Mouse (Mus musculus) layer of hippocampus, adult 9-11 months (tissue): ENCODE results near the gene Dcakd.

ENCODE experiments used
- DNase-seq: peaks from one replicate; pipeline ENCODE4 v3.0.0; 2022

Dcakd gene

DNA sequence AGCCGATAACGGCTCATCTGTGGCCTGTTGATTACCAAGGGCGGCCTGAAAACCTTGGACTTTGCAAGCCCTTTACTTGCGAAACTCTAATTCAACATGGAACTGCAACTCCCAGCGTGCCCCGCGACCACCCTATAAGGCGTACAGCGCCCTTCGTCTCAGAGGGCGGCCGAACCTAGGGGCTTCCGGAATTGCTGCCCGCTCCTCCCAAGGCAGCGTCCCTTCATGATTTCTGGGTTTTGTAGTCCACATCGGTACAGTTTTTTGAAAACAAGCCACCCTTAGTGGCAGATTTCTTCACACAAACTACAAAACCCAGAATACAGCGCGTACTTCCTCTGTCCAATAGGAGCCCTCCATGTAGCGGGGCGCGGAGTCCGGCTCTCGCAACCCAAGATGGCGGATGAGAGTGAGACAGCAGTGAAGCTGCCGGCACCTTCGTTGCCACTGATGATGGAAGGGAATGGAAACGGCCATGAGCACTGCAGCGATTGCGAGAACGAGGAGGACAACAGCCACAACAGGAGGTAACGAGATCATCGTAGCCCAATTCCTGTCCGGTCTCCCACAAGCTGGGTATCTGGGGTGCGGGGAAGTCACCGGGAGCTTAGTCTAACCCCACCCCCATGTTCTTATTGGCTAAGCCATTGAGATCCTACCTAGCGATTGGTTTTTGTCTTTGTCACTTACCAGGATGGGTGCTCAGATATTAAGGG lies at the start of gene Dcakd, which contains the start of gene Nmt1:
Gene Dcakd (minus strand): TSS at position 158 of the 716 bp plus-strand sequence.
Gene Nmt1 (plus strand): TSS at position 15 of the 716 bp plus-strand sequence.
- peak; percentile 98 for DNase-seq

DNA sequence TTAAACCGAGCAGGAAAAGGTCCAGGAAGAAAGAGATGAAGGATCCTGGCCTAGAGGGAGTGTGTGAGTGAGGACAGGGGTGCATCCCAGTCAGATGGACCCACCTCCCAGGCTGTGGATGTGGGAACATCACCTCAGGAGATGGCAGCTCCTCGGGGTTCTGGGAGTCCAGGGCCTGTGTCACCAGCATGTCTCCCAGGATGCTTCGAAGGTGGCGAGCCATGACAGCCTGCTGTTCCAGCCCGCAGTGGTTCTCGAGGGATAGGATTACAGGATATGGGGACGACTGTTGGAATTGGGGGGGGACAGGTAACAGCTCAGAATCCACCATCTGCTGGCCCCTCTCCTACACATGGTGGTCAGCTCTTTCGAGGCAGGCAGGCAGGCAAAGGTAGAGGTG lies 48.4 kb upstream of the Dcakd start:
- DNase-seq, result no peak

DNA sequence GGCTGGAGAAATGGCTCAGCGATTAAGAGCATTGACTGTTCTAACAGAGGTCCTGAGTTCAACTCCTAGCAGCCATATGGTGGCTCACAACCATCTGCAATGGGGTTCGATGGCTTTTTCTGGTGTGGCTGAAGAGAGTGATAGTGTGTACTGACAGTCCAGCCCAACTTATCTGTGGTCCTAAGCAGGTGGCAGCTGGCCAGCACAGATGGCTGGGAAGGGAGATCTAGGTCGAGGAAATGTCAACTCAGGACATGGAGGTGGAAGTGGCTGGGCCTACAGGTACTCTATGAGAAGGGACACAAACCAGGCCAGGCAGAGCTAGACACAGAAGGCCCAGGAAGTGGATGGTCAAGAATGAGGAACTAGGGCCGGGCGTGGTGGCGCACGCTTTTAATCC lies 47.9 kb upstream of the Dcakd start:
- DNase-seq, result no peak

DNA sequence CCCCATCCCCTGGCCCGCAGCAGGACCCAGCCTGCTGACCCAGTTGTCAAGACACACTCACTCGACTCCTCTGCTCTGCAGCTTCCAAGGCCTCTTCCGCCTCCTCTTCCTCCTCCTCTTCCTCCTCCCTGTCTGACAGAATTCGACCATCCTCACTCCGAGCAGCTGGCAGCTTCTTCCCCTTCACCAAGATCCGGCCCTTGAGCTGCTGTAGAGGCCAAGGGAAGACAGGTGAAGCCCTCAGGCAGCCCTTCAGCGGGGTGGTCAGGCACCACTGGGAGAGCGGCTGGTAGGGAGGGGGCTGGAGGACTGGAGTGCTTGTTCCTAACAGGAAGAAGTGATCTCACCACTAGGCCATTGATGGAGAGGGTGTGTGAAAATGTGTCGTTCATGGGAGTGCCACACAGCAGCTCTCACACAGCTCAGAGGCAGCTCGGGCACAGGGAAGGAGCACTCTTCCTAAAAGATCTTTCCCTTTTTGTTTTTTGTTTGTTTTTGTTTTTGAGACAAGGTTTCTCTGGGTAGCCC lies 46.7 kb upstream of the Dcakd start:
- DNase-seq, result no peak

DNA sequence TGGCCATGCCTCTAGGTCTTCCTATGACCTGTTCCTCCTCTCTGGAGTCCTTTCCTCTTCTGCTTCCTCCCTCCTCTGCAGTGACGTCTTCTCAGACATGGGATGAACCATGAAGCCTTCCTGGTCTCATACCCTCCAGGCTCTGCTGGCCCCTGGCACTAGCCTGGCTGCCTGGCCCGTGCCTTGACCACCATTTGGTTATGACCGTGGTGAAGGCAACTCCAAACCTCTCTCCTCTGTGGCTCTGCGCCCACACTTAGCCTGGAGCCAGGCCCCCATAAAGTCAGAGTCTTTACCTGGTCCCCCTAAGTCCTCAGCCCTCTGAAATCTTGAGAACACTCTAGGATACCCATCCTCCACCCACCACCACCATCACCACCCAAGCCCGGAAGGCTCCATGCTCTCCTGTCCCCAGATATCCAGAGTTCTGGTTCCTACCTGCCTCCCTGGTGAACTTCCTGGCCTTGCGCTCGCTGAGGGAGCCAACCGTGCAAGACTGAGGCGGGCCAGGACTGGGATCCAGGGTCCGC lies 46.1 kb upstream of the Dcakd start:
- no peak for DNase-seq

DNA sequence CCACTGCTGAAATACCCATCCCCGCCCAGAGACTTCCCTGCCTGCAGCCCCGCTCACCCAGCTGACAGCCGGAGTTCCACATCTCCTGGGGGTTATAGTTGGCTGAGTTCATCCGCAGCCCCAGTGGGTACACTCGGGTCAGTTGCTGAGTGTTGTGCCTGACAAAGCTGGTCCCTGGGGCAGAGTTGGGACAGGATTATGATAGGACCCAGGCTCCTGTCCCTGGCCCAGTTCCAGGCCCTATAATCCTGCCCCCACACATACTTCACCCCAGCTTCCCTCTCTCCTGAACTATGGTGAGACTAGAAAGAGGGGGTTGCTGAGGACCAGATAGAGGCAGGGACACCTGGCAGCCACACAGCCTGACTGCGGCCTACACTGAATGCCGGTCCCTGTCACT lies 45.5 kb upstream of the Dcakd start:
- no peak for DNase-seq

DNA sequence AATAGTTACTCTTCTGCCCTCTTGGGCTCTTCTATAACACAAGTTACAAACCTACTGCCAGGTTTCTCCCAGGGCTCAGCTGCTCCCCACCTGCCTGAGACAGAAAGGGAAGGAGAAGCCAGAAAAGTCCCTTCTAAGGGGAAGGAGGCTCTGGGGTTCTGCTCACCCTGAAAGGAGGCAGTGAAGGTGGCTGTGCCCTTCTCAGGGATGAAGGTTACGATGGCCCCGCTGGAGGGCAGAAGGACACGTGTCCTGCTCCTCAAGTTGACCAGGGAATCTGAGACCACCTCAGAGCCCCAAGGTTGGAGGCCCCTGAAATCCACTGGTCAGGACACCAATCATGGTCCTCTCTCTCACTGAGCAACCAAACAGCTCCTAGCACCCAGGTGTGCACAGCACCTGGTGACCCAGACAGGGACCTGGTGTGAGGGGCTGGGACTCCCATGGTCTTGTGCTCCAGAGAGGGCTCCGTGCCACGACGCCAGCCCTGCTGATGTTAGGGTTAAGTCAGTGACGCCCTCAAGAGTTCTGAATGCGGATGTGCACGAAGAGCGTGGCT lies 42.3 kb upstream of the Dcakd start:
- no peak for DNase-seq

DNA sequence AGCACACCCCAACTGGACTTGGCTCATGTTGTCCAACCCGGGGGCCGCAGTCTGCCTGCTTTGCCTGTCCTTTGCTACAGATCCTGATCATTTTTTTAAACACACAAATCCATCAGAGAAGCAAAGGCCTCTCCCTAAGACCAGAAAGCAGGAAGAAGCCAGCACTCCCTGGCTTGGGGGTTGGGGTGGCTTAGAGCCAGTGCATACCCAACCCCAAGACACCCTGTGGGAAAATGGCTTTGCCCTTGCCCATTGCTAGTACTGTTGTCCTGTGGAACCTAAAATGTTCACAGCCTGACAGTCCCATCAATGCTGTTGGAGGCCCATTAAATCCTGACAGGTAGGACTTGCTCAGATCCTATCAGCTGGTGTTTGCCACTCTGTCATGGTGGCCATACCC lies 41.6 kb upstream of the Dcakd start:
- no peak for DNase-seq

DNA sequence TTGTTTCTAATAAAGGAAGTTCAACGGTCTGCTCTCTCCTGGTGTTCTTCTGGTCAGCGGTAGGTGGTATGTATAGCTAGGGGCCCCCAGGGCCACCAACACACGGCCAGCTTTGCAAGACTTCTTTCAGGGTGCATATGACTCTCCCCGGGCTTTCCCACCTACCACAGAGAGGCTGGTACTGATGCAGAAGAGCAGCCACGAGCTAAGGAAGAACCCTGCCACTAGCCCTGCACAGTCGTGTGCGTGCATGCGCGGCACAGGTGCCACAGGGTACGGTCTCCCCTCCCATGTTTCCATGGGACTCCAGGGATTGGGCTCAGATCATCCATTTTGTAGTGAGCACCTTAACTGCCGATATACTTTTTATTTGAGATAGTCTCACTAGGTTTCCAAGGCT lies 40.8 kb upstream of the Dcakd start:
- no peak for DNase-seq

DNA sequence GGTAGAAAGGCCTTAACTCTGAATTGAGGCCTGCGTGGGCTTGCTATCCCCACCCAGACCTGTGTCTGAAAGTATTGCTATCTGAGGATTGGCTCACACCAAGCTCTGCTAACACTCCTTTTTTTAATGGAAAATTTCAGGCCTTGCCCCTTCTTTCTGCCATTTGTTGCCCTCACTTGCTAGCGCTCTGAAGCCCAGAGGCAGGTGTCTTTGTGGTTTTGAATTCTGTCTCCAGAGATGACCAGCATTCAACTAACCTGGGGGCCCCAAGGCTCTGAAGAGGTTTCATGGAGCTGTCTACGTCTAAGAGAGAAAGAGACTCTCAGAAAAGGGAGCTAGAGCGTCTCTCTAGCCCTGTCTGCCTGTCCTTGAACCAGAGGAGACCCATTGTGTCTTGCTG lies 40.1 kb upstream of the Dcakd start:
- DNase-seq, result no peak

DNA sequence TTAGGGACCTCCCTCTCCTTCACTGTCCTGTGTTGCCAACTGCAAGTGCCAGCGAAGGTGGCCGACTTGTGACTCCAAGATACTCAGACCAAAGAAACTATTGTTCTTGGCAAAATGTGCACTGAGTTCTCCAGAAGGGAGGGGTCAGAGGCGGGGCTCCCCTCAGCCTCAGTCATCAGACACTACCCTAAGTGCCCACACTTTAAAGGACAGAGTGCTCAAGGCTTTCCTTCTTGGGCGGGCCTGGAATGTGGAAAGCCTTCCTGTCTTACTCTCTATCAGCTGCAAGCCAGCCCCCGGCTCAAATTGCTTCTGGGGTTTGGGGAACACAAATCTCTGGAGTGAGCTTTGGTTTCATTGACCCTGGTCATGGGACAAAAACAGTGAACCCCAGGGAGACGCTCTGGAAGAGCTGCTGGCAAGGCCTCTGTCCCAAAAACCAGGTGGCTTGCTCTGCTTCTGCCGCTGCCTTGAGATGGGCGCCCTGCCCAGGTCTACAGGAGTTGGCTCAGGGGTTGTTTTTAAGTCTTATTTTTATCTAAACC lies 39.4 kb upstream of the Dcakd start:
- DNase-seq, result no peak

DNA sequence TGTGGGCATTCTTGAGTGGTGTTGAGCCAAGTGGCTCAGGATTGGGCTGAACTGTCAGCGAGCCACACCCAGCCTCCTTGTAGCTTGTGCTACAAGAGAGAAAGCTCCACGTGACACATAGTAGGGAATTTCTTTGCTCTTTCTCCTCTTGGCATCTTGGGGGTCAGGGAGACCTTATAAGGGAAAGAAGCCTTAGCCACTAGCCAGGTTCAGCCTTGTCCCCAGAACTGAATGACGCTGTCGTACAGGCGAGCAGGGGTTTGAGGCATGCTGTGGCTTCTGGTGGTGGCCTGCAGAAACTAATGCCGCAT lies 38.9 kb upstream of the Dcakd start:
- DNase-seq, result no peak

DNA sequence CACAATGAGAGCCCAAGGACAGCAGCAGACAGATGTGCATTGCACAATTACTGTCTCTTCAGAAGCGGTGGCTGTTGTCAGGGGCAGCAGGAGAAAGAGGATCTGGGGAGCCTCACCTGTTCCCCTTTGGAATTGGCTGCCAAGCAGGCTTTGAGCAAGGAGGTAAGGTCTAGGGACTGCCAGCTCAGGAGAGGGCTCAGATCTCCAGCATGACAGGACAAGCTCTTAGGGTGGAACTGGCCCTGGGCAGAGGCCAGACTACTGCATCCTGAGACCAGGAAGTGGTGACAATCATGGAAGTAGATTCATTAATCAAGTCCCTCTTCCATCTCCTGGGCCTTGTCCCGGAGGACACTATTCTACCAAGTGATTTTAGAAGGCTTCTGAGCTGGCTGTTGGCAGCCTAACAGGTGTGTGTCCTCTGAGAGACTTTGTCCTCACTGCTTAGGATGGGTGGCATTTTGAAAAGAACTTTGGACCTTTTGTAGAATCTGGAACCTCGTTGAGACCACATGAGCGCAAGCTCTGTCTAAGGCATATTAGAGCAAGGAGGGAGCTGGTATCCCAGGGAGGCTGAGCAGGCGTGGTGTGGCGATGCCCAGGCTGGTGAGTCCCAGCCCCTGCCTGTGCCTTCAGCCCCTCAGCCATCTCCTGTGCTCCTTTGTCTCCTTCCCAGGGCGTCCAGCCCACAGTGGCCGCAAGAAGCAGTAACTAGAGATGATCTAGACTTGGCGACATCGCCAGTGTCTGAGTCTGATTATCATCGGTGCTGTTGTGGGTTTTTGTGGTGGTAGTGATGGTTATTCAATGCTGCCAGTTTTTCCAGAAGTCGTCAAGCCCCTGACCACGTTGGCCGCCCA lies 38.3 kb upstream of the Dcakd start:
- no peak for DNase-seq

DNA sequence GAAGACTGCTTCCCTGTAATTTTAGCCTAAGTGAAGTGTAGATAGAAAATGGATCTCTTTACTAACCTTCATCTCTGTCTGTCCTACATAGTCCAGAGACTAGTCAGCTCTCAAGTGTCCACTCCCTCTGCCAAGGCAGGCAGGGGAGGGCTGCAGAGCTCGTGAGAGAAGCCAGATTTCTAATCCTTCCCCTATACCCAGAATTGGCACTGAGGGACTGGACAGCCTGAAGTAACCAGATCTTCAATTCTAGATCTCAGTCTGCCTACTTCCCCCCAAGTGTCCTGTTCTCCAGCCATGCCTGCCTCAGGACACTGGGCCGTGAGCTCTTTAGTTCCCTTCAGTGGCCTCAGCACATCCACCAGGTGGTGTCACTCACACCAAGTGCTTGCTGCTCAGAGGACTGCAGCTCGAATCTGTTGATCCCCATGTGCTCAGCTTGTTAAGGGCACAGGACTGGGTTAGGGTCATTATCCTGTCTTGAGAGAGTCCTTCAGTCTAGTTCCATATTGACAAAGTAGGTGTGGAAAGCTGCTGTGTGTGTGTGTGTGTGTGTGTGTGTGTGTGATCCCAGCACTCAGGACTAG lies 30.5 kb upstream of the Dcakd start:
- DNase-seq, result no peak

DNA sequence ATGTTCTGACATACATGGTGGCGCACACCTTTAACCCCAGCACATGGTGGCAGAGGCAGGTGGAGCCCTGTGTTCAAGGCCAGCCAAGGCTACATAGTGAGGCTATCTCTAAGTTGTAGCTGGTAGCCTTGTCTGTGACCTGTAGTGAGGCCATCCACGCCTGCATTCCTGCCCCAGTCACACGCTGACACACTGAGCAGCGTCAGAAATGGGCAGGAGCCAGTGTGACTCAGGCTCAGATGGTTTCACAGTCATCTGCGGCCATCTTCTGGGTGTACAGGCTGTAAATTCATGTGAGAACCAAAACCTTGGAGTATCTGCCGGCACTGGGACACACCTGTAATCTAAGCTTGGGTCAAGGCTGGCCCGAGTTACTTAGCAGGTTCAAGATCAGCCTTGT lies 28.5 kb upstream of the Dcakd start:
- DNase-seq, result no peak

DNA sequence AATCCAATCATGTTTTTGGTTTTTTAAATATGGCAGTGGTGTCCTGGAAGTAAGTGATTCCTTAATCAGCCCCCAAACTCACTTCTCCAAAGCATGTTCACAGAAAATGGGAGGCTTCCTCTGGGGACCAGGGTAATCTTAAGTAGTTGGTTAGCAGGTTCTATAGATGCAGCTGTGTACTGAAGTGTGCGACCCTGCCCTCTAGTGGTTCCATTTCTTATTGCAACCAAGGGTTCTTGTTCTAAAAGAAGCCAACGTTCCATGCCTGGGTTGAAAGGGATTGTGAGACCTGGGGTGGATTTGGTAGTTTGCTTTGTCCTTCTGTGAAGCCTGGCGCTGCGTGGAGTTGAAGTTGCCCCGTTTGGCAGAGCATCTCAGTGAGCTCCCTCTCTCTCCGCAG lies 26.7 kb upstream of the Dcakd start:
- DNase-seq, result peak; percentile 77

DNA sequence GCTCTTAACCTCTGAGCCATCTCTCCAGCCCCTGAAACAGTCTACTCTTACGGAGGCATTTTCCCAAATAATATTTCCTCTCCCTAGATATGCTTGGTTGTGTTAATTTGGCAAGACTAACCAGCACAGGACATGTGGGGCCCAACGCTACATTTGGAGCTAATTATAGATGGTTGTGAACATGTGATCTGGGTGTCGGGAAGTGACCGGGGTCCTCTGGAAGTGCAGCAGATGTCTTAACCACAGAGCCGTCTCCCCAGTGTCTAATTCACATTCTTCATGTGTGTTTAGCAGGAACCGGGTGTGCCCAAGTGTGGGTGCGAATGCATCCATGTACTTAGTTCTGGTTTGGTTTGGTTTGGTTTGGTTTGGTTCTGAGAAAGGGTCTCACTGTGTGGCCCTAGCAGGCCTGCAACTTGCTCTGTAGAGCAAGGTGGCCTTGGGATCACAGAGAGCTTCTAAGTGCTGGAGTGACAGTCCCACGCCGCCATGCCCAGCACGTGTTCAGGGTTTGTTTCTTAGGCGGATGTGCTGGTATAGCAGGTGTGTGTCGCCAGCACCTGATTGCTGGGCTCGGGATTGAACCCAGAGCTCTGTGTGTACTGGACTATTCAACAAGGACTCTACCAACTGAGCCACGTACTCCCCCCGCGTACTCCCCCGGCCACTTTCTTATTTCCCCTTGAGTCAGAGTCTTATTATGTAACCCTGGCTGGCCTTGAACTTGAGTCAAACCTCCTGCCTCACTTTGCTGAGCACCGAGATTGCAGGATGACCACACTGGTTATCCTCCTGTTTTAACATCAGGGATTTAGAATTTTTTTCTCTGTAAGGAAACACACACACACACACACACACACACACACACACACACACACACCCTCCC lies 25.3 kb upstream of the Dcakd start:
- DNase-seq, result peak; percentile 76

DNA sequence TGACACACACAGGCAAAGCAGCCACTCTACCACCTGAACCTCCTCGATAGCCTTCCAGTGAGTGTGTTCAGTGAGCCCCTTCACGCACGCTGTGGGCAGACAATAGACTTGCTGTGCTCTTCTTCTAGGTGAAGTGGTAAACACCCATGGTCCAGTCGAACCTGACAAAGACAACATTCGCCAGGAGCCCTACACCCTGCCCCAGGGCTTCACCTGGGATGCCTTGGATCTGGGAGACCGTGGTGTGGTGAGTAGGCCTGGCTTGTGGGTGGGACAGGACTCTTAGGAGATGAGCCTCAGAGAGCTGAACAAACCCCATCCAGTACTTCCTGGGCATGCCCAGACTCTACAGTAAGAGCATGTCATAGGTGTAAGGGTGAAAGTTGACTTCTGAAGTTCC lies 23.9 kb upstream of the Dcakd start:
- no peak for DNase-seq

DNA sequence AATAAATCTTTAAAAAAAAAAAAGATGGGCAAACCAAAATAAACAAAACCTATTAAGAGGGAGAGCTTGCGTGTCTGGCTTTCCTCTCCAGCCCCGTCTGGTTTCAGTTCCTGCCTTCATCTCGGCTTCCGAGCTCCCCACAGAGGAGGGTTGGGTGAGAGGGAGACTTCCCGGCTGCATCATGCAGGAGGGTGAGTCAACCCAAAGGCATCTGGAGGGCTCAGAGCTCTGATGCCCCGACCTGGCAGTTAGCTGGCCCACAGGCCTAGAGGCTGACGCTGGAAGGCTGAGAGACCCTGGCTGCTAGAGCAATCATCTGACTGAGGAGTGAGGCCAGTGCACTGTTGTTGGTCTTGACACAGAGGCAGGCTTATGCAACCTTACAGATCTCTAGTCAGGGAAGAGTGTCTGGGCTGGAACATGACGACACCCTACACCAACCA lies 23.1 kb upstream of the Dcakd start:
- peak; percentile 92 for DNase-seq

DNA sequence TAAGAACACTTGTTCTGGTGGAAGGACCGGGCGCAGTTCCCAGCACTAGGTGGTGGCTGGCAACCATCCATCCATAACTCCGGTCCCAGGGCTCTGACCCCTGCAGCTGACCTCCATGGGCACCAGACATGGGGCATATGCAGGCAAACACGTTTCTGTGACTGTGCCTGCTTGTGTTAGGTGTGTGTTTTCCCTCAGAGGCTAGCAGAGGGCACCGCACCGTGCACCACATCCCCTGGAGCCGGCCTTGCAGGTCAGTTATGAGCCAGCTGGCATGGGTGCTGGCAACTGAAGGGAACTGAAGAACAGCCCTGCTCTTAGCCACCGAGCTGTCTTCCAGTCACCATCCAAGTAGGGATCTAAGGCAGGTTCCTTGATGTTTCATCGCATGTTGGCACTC lies 22.0 kb upstream of the Dcakd start:
- DNase-seq, result no peak

DNA sequence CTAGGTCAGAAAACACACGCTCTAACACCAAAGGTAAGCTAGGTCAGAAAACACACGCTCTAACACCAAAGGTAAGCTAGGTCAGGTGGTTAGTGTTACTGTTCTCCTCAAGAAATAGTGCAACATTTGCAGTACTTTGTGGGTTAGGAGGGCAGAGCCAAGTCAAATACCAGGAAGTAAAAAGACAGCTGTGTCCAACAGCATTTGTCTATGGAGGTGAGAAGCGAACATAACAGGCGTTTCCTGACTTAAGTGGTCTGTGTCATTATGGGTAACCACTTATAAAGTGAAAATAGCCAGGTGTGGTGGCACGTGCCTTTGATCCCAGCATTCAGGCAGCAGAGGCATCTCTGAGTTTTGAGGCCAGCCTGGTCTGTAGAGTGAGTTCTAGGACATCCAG lies 21.5 kb upstream of the Dcakd start:
- DNase-seq, result no peak

DNA sequence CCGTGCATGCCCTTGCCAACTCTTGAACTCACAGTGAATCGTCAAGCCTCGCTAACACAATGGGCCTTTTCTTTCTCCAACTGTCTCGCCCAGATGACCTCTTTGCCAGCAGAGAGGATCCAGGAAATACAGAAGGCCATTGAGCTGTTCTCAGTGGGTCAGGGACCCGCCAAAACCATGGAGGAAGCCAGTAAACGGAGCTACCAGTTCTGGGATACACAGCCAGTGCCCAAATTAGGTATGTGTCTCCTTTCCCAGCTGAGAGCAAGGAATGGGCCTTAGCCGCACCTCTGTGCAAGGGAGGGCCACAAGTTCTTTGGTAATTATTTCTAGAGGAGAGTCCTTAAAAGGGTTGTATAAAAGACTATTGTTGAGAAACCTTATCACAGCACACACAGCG lies 18.2 kb upstream of the Dcakd start:
- DNase-seq, result no peak
